In genomic region chr15:102358834-102359233, GRCm38 (mm10) we compare ENCODE assay signal across 12 mouse cellular contexts. TPM values are rescaled to one million over a fixed set of nuclear protein-coding genes. Genes with fewer than 3 reads are reported as not detected.
A peak's percentile ranks its signal among the peaks of the same experiment; 100 is the strongest.
DNase-seq lines count a peak whose midpoint lies in the region; ATAC-seq lines count a peak whose summit lies in the region.
"Had no signal": no experiment of that assay in that cellular context is flagged by ENCODE, and none has a peak within 500 bp of the region (broad histone marks: within the 10 kb centered on the region; RNA-seq: fewer than 3 reads in every experiment).

No protein-coding gene starts in this region.

- no peak overlapping the region for H3K4me2 ChIP-seq in heart, embryonic 11.5 days
- peak overlapping the region; percentile 46; the same call in 1 of the 2 replicates for H3K4me2 ChIP-seq in lung, embryonic 16.5 days (ENCODE audit: low read depth, low read length)
- peak overlapping the region; percentile 56 for H3K4me2 ChIP-seq in embryonic facial prominence, embryonic 13.5 days
- H3K4me2 ChIP-seq in neural tube, embryonic 13.5 days: peak overlapping the region; percentile 47; the same call in 1 of the 2 replicates

- DNase-seq in heart, postnatal 10 days: no peak
- DNase-seq in lung, postnatal 4 days: no peak
- no peak for DNase-seq in MN1 (ENCODE audit: low spot score)
- DNase-seq: adrenal gland, adult 8-10 months; heart, adult 18-20 months; lung, adult 18-20 months had no signal

- no peak; the same call in 1 of the 2 replicates for ATAC-seq in heart, embryonic 11.5 days (replicated peaks; ENCODE audit: insufficient number of reproducible peaks, low FRiP score, low TSS enrichment)
- no peak for ATAC-seq in lung, embryonic 16.5 days (ENCODE audit: low read depth)
- no peak for ATAC-seq in embryonic facial prominence, embryonic 13.5 days (ENCODE audit: insufficient number of reproducible peaks, insufficient read depth, low FRiP score, low TSS enrichment, low read depth)
- ATAC-seq in neural tube, embryonic 13.5 days (ENCODE audit: low read depth): no peak
- no peak for ATAC-seq in activated CD4-positive, CD25-positive, alpha-beta regulatory T cell, adult 4 months
- ATAC-seq: midbrain, embryonic 15.5 days had no signal

- no peaks in the 10 kb centered on the region for H3K36me3 ChIP-seq in heart, embryonic 11.5 days (ENCODE audit: control insufficient read depth, insufficient read depth, low read length)
- no peaks in the 10 kb centered on the region for H3K36me3 ChIP-seq in lung, embryonic 16.5 days (ENCODE audit: control insufficient read depth, insufficient read depth, low read length)
- no peaks in the 10 kb centered on the region for H3K36me3 ChIP-seq in embryonic facial prominence, embryonic 13.5 days
- no peaks in the 10 kb centered on the region for H3K36me3 ChIP-seq in neural tube, embryonic 13.5 days
- H3K36me3 ChIP-seq: midbrain, embryonic 15.5 days had no signal

- H3K27me3 ChIP-seq in heart, embryonic 11.5 days (ENCODE audit: control insufficient read depth, insufficient read depth, low read length): peaks cover 47% of the 10 kb centered on the region
- H3K27me3 ChIP-seq in lung, embryonic 16.5 days (ENCODE audit: control insufficient read depth, insufficient read depth, low read depth, low read length): peaks cover 13% of the 10 kb centered on the region
- H3K27me3 ChIP-seq in embryonic facial prominence, embryonic 13.5 days: peaks cover 40% of the 10 kb centered on the region
- peaks cover 62% of the 10 kb centered on the region for H3K27me3 ChIP-seq in neural tube, embryonic 13.5 days

- WGBS in heart, embryonic 11.5 days (ENCODE audit: insufficient replicate concordance): 22% methylated on average over 5 of the region's 5 CpGs
- WGBS in lung, embryonic 16.5 days: 26% methylated on average over 5 of the region's 5 CpGs
- WGBS in embryonic facial prominence, embryonic 13.5 days: 20% methylated on average over 5 of the region's 5 CpGs
- 28% methylated on average over 5 of the region's 5 CpGs for WGBS in neural tube, embryonic 13.5 days

- 0 out of 2 replicates have a peak overlapping the region, but pooled peaks have one; percentile 30 for H3K4me3 ChIP-seq in heart, embryonic 11.5 days (ENCODE audit: low read depth, low read length)
- no peak overlapping the region for H3K4me3 ChIP-seq in lung, embryonic 16.5 days (ENCODE audit: low read length)
- H3K4me3 ChIP-seq in embryonic facial prominence, embryonic 13.5 days: peak overlapping the region; percentile 28; the same call in 1 of the 2 replicates
- 0 out of 2 replicates have a peak overlapping the region, but pooled peaks have one; percentile 16 for H3K4me3 ChIP-seq in neural tube, embryonic 13.5 days

- intact Hi-C loops in heart, postnatal 10 days (cut with DNase I): no loop called here

- peaks cover 20% of the 10 kb centered on the region for H3K4me1 ChIP-seq in heart, embryonic 11.5 days (ENCODE audit: control insufficient read depth, insufficient read depth, low read length)
- peaks cover 23% of the 10 kb centered on the region for H3K4me1 ChIP-seq in lung, embryonic 16.5 days (replicated peaks; ENCODE audit: control insufficient read depth, insufficient read depth, low read length)
- peaks cover 63% of the 10 kb centered on the region for H3K4me1 ChIP-seq in embryonic facial prominence, embryonic 13.5 days
- peaks cover 41% of the 10 kb centered on the region for H3K4me1 ChIP-seq in neural tube, embryonic 13.5 days (replicated peaks)

- no peaks in the 10 kb centered on the region for H3K9me3 ChIP-seq in heart, embryonic 11.5 days (replicated peaks; ENCODE audit: control insufficient read depth, low read length)
- H3K9me3 ChIP-seq in lung, embryonic 16.5 days (ENCODE audit: control insufficient read depth, low read length): no peaks in the 10 kb centered on the region
- no peaks in the 10 kb centered on the region for H3K9me3 ChIP-seq in embryonic facial prominence, embryonic 13.5 days
- H3K9me3 ChIP-seq in neural tube, embryonic 13.5 days: no peaks in the 10 kb centered on the region
- H3K9me3 ChIP-seq: midbrain, embryonic 15.5 days had no signal

- H3K27ac ChIP-seq in heart, embryonic 11.5 days (ENCODE audit: low read depth, low read length): no peak overlapping the region
- no peak overlapping the region for H3K27ac ChIP-seq in lung, embryonic 16.5 days (ENCODE audit: low read length)
- peak overlapping the region; percentile 60 for H3K27ac ChIP-seq in embryonic facial prominence, embryonic 13.5 days
- H3K27ac ChIP-seq in neural tube, embryonic 13.5 days (replicated peaks): no peak overlapping the region
- H3K27ac ChIP-seq: midbrain, embryonic 15.5 days had no signal

- no peak overlapping the region for H3K9ac ChIP-seq in heart, embryonic 11.5 days (ENCODE audit: low read depth, low read length)
- no peak overlapping the region for H3K9ac ChIP-seq in lung, embryonic 16.5 days (ENCODE audit: low read length)
- peak overlapping the region; percentile 59 for H3K9ac ChIP-seq in embryonic facial prominence, embryonic 13.5 days
- 0 out of 2 replicates have a peak overlapping the region, but pooled peaks have one; percentile 41 for H3K9ac ChIP-seq in neural tube, embryonic 13.5 days
- H3K9ac ChIP-seq: midbrain, embryonic 15.5 days had no signal

RNA-seq across cellular contexts. Expression of gene Sp7, which starts 8.1 kb away (rescaled TPM):
- polyA plus RNA-seq in heart, embryonic 11.5 days (2014; fragmentation: Nextera tagmentation; extraction: Ambion mirVana): 0.20 and 0.52 TPM in 2 replicates
- total RNA-seq in heart, postnatal 10 days (2021): not detected
- polyA plus RNA-seq in lung, embryonic 16.5 days (2015; fragmentation: Nextera tagmentation; extraction: Ambion mirVana): 0.25 and 1.6 TPM in 2 replicates
- polyA plus RNA-seq in embryonic facial prominence, embryonic 13.5 days (2015; fragmentation: Nextera tagmentation; extraction: Ambion mirVana): 24.1 and 32.7 TPM in 2 replicates
- polyA plus RNA-seq in neural tube, embryonic 13.5 days (2015; fragmentation: Nextera tagmentation; extraction: Ambion mirVana): 0.47 and 0.69 TPM in 2 replicates
- polyA plus RNA-seq in activated CD4-positive, CD25-positive, alpha-beta regulatory T cell, adult 4 months (2017; shearing (Covaris generic)): not detected
- total RNA-seq: heart, adult 18-20 months had no signal

RNA-seq across cellular contexts. Expression of gene Aaas, which starts 8.3 kb away (rescaled TPM):
- polyA plus RNA-seq in heart, embryonic 11.5 days (2014; fragmentation: Nextera tagmentation; extraction: Ambion mirVana): 62.9 and 64.9 TPM in 2 replicates
- 10 to 100 TPM; 16.2 to 16.4 TPM for total RNA-seq in heart, postnatal 10 days (2021)
- 73.5 and 80.3 TPM in 2 replicates for polyA plus RNA-seq in lung, embryonic 16.5 days (2015; fragmentation: Nextera tagmentation; extraction: Ambion mirVana)
- polyA plus RNA-seq in embryonic facial prominence, embryonic 13.5 days (2015; fragmentation: Nextera tagmentation; extraction: Ambion mirVana): 72.9 and 80.6 TPM in 2 replicates
- 31.3 and 36.8 TPM in 2 replicates for polyA plus RNA-seq in neural tube, embryonic 13.5 days (2015; fragmentation: Nextera tagmentation; extraction: Ambion mirVana)
- polyA plus RNA-seq in activated CD4-positive, CD25-positive, alpha-beta regulatory T cell, adult 4 months (2017; shearing (Covaris generic)): 10 to 100 TPM; 45.7 to 48.7 TPM

RNA-seq across cellular contexts. Expression of gene Myg1, which starts 27.3 kb away (rescaled TPM):
- polyA plus RNA-seq in heart, embryonic 11.5 days (2014; fragmentation: Nextera tagmentation; extraction: Ambion mirVana): 72.7 and 77.8 TPM in 2 replicates
- total RNA-seq in heart, postnatal 10 days (2021): 10 to 100 TPM; 28.3 to 31.5 TPM
- polyA plus RNA-seq in lung, embryonic 16.5 days (2015; fragmentation: Nextera tagmentation; extraction: Ambion mirVana): 98.3 and 101 TPM in 2 replicates
- 109 TPM in 2 replicates for polyA plus RNA-seq in embryonic facial prominence, embryonic 13.5 days (2015; fragmentation: Nextera tagmentation; extraction: Ambion mirVana)
- polyA plus RNA-seq in neural tube, embryonic 13.5 days (2015; fragmentation: Nextera tagmentation; extraction: Ambion mirVana): 74.0 and 82.6 TPM in 2 replicates
- 100 to 1,000 TPM; 109 to 120 TPM for polyA plus RNA-seq in activated CD4-positive, CD25-positive, alpha-beta regulatory T cell, adult 4 months (2017; shearing (Covaris generic))

RNA-seq across cellular contexts. Expression of gene Pfdn5, which starts 32.9 kb away (rescaled TPM):
- 307 and 350 TPM in 2 replicates for polyA plus RNA-seq in heart, embryonic 11.5 days (2014; fragmentation: Nextera tagmentation; extraction: Ambion mirVana)
- total RNA-seq in heart, postnatal 10 days (2021): 100 to 1,000 TPM; 336 to 346 TPM
- polyA plus RNA-seq in lung, embryonic 16.5 days (2015; fragmentation: Nextera tagmentation; extraction: Ambion mirVana): 390 and 403 TPM in 2 replicates
- 458 and 502 TPM in 2 replicates for polyA plus RNA-seq in embryonic facial prominence, embryonic 13.5 days (2015; fragmentation: Nextera tagmentation; extraction: Ambion mirVana)
- polyA plus RNA-seq in neural tube, embryonic 13.5 days (2015; fragmentation: Nextera tagmentation; extraction: Ambion mirVana): 438 and 480 TPM in 2 replicates
- polyA plus RNA-seq in activated CD4-positive, CD25-positive, alpha-beta regulatory T cell, adult 4 months (2017; shearing (Covaris generic)): 1,000 to 10,000 TPM; 1,328 to 1,584 TPM

RNA-seq across cellular contexts. Expression of gene Sp1, which starts 47.1 kb away (rescaled TPM):
- 7.5 and 8.1 TPM in 2 replicates for polyA plus RNA-seq in heart, embryonic 11.5 days (2014; fragmentation: Nextera tagmentation; extraction: Ambion mirVana)
- 10 to 100 TPM; 57.7 to 68.4 TPM for total RNA-seq in heart, postnatal 10 days (2021)
- polyA plus RNA-seq in lung, embryonic 16.5 days (2015; fragmentation: Nextera tagmentation; extraction: Ambion mirVana): 10.8 and 11.2 TPM in 2 replicates
- 12.3 and 14.1 TPM in 2 replicates for polyA plus RNA-seq in embryonic facial prominence, embryonic 13.5 days (2015; fragmentation: Nextera tagmentation; extraction: Ambion mirVana)
- 4.3 and 6.0 TPM in 2 replicates for polyA plus RNA-seq in neural tube, embryonic 13.5 days (2015; fragmentation: Nextera tagmentation; extraction: Ambion mirVana)
- polyA plus RNA-seq in activated CD4-positive, CD25-positive, alpha-beta regulatory T cell, adult 4 months (2017; shearing (Covaris generic)): 10 to 100 TPM; 20.6 to 21.6 TPM

Comparison
In these comparisons a context has a peak if more than half of its experiments do, and no peak if none do; other contexts are left out.
1. H3K9ac ChIP-seq: peak in embryonic facial prominence, embryonic 13.5 days (single experiment) and neural tube, embryonic 13.5 days (single experiment); none in heart, embryonic 11.5 days (single experiment) and lung, embryonic 16.5 days (single experiment).